Mouse (Mus musculus) CH12.LX (cell line): ENCODE results near the gene Selenow. TPM values are rescaled to one million over a fixed set of nuclear protein-coding genes. Genes with fewer than 3 reads are reported as not detected.

Source experiments
- DNase-seq: peaks from one replicate; pipeline ENCODE4 v3.0.0-alpha.2; 2013; ENCODE audit errors: extremely low read depth
- H3K27ac ChIP-seq: 2 replicates; pipeline ENCODE4 v1.5.1; 2012; ENCODE audit warnings: low read depth, mild to moderate bottlenecking, control low read depth, moderate library complexity; ENCODE audit not compliant: insufficient read depth
- H3K27me3 ChIP-seq: replicated peaks from 2 replicates; pipeline ENCODE3; 2012; ENCODE audit warnings: inconsistent platforms
- H3K36me3 ChIP-seq, 2 experiments: replicated peaks in 1 of 2; 2 replicates each; pipeline versions ENCODE3 to v1.6.1; 2012; ENCODE audit warnings: inconsistent platforms in 1 of 2, low read length in 1 of 2, mild to moderate bottlenecking in 1 of 2, mixed read lengths in 1 of 2, moderate library complexity in 1 of 2; ENCODE audit not compliant: control insufficient read depth in 1 of 2, insufficient read depth in 1 of 2
- H3K4me1 ChIP-seq, 2 experiments: 2 replicates each; pipeline ENCODE4 v1.6.1; 2012; ENCODE audit warnings: inconsistent platforms in 1 of 2, moderate library complexity in 1 of 2; ENCODE audit not compliant: insufficient read depth in 2 of 2, control insufficient read depth in 1 of 2
- H3K4me2 ChIP-seq: 2 replicates; pipeline ENCODE4 v1.6.1; 2012; ENCODE audit warnings: low read depth, mild to moderate bottlenecking, control low read depth; ENCODE audit not compliant: poor library complexity, insufficient read depth, severe bottlenecking
- H3K4me3 ChIP-seq, 3 experiments: fragments of 150-350 bp in 1 of 3; sonication (generic) in 1 of 3; replicated peaks in 1 of 3; 2 replicates each; pipeline versions ENCODE3 to v1.5.1; 2011 to 2012; ENCODE audit warnings: low read depth in 2 of 3, low read length in 2 of 3, mild to moderate bottlenecking in 2 of 3, moderate library complexity in 2 of 3, control low read depth in 1 of 3, improper control_type of control experiment in 1 of 3, inconsistent platforms in 1 of 3, mixed read lengths in 1 of 3; ENCODE audit not compliant: poor library complexity in 1 of 3
- H3K79me2 ChIP-seq: replicated peaks from 2 replicates; pipeline ENCODE4 v1.6.1; 2012; ENCODE audit warnings: mild to moderate bottlenecking, moderate library complexity; ENCODE audit not compliant: control insufficient read depth, poor library complexity, insufficient read depth, severe bottlenecking; ENCODE audit errors: extremely low read depth
- H3K9ac ChIP-seq: 2 replicates; pipeline ENCODE4 v1.6.1; 2012; ENCODE audit warnings: low read depth, mild to moderate bottlenecking, control low read depth, moderate library complexity; ENCODE audit not compliant: insufficient read depth
- H3K9me3 ChIP-seq: replicated peaks from 2 replicates; pipeline ENCODE3; 2012; ENCODE audit warnings: low read length, inconsistent platforms, mixed read lengths
- BHLHE40 ChIP-seq: IDR thresholded peaks from 2 replicates; pipeline ENCODE4 v1.6.1; 2011; ENCODE audit warnings: mild to moderate bottlenecking, low read depth, low read length, improper control_type of control experiment
- CHD2 ChIP-seq: IDR thresholded peaks from 2 replicates; pipeline ENCODE4 v1.6.1; 2011; ENCODE audit warnings: low read length, improper control_type of control experiment
- E2F4 ChIP-seq: IDR thresholded peaks from 2 replicates; pipeline ENCODE4 v1.6.1; 2011; ENCODE audit warnings: low read depth, low read length, improper control_type of control experiment; ENCODE audit not compliant: insufficient replicate concordance
- EP300 ChIP-seq: IDR thresholded peaks from 2 replicates; pipeline ENCODE4 v1.6.1; 2011; ENCODE audit warnings: low read length, improper control_type of control experiment
- HCFC1 ChIP-seq: IDR thresholded peaks from 2 replicates; pipeline ENCODE4 v1.6.1; 2012; ENCODE audit warnings: low read depth, mild to moderate bottlenecking, inconsistent platforms, low read length, improper control_type of control experiment
- IRF4 ChIP-seq: IDR thresholded peaks from 2 replicates; pipeline ENCODE4 v1.6.1; 2014; ENCODE audit warnings: low read depth, mild to moderate bottlenecking, inconsistent platforms, low read length, improper control_type of control experiment
- JUN ChIP-seq: IDR thresholded peaks from 2 replicates; pipeline ENCODE4 v1.6.1; 2011; ENCODE audit warnings: low read depth, mild to moderate bottlenecking, low read length, improper control_type of control experiment, moderate library complexity; ENCODE audit not compliant: insufficient read depth
- MAFK ChIP-seq: IDR thresholded peaks from 2 replicates; pipeline ENCODE4 v1.6.1; 2011; ENCODE audit warnings: low read length, improper control_type of control experiment; ENCODE audit not compliant: insufficient replicate concordance
- MAX ChIP-seq: IDR thresholded peaks from 2 replicates; pipeline ENCODE4 v1.6.1; 2011; ENCODE audit warnings: low read length, improper control_type of control experiment
- MAZ ChIP-seq: IDR thresholded peaks from 2 replicates; pipeline ENCODE4 v1.6.1; 2012; ENCODE audit warnings: low read depth, mild to moderate bottlenecking, inconsistent platforms, low read length, improper control_type of control experiment, moderate library complexity
- RAD21 ChIP-seq: IDR thresholded peaks from 2 replicates; pipeline ENCODE4 v1.6.1; 2011; ENCODE audit warnings: low read depth, mild to moderate bottlenecking, low read length, improper control_type of control experiment, moderate library complexity
- RCOR1 ChIP-seq: conservative IDR thresholded peaks from 2 replicates; pipeline ENCODE4 v1.6.1; 2012; ENCODE audit warnings: low read depth, mild to moderate bottlenecking, inconsistent platforms, low read length, improper control_type of control experiment
- SMC3 ChIP-seq: IDR thresholded peaks from 2 replicates; pipeline ENCODE4 v1.6.1; 2011; ENCODE audit warnings: low read depth, low read length, improper control_type of control experiment
- TBP ChIP-seq: conservative IDR thresholded peaks from 2 replicates; pipeline ENCODE4 v1.6.1; 2011; ENCODE audit warnings: low read depth, low read length, improper control_type of control experiment
- USF1 ChIP-seq: IDR thresholded peaks from 2 replicates; pipeline ENCODE4 v1.6.1; 2014; ENCODE audit warnings: low read depth, mild to moderate bottlenecking, inconsistent platforms, low read length, improper control_type of control experiment
- ZC3H11A ChIP-seq: IDR thresholded peaks from 2 replicates; pipeline ENCODE4 v1.6.1; 2012; ENCODE audit warnings: low read depth, mild to moderate bottlenecking, inconsistent platforms, low read length, improper control_type of control experiment
- ZNF384 ChIP-seq: IDR thresholded peaks from 2 replicates; pipeline ENCODE4 v1.6.1; 2012; ENCODE audit warnings: low read depth, low read length, improper control_type of control experiment, inconsistent platforms
- dilution Hi-C: fragments of 300-500 bp; cut with MboI; formaldehyde crosslinking; loops from 2 replicates; pipeline ENCODE4 v1.14.3; 2020; ENCODE audit warnings: low sequenced_read_pairs; ENCODE audit not compliant: extremely low pct_unique_long_range_greater_than_20kb, extremely low pct_ligation_motif_present
- in situ Hi-C: fragments of 300-500 bp; cut with MboI; formaldehyde crosslinking; loops from 3 replicates; pipeline ENCODE4 v1.14.3; 2019; ENCODE audit warnings: low sequenced_read_pairs, low pct_ligation_motif_present, low pct_unique_long_range_greater_than_20kb, mixed read lengths
- polyA plus RNA-seq: library from polyadenylated mRNA; unstranded; fragments of >175 nt; gene quantifications from 2 replicates; pipeline ENCODE4 v1.2.1, GENCODE M21; 2012; ENCODE audit warnings: low read depth; ENCODE audit not compliant: insufficient read length
- total RNA-seq, 2 experiments: library from RNA; depleted of rRNA; stranded (reverse); fragments of 300-350 nt in 1 of 2; fragments of >200 nt in 1 of 2; gene quantifications; 2 replicates each; pipeline ENCODE4 v1.2.3; 2012 to 2014

Selenow gene
- total and polyA plus RNA-seq, 3 experiments = 44.9 to 257 (median 65.2) TPM

- dilution Hi-C loops (no loop called here), in situ Hi-C loops (no loop called here)
- TF ChIP-seq HCFC1 (no peak), ZC3H11A (no peak), E2F4 (no peak), IRF4 (no peak), RCOR1 (no peak), JUN (no peak), CHD2 (no peak), MAZ (no peak), USF1 (no peak), EP300 (no peak)
- no peak overlapping the region for H3K27ac ChIP-seq
- peaks cover 56% of the 10 kb centered on the region for H3K27me3 ChIP-seq
- H3K4me1 ChIP-seq = peaks cover 0 to 10% of the 10 kb centered on the region in 2 experiments; a peak in 2 of 4 replicates
- no peaks in the 10 kb centered on the region for H3K36me3 ChIP-seq
- no peak overlapping the region for H3K4me3 ChIP-seq
- no peak for DNase-seq
- H3K4me2 ChIP-seq = no peak overlapping the region
- no peaks in the 10 kb centered on the region for H3K79me2 ChIP-seq
- no peak overlapping the region for H3K9ac ChIP-seq
- no peaks in the 10 kb centered on the region for H3K9me3 ChIP-seq
Measured at GRCm38 (mm10) chr7:15905861-15906260, 16.3 kb downstream of the Selenow start.

GRCm38 (mm10) chr7:15901366-15902048 lies 20.7 kb downstream of the Selenow start:
- Histone ChIP-seq H3K79me2 (no peaks in the 10 kb centered on the region), H3K27ac (no peak overlapping the region), H3K9me3 (no peaks in the 10 kb centered on the region), H3K4me3 (no peak overlapping the region), H3K9ac (no peak overlapping the region), H3K36me3 (no peaks in the 10 kb centered on the region), H3K27me3 (peaks cover 49% of the 10 kb centered on the region), H3K4me1 (peaks cover 0 to 14% of the 10 kb centered on the region in 2 experiments; a peak in 2 of 4 replicates), H3K4me2 (peak overlapping the region; percentile 32)
- TF ChIP-seq MAZ (no peak), SMC3 (no peak), USF1 (no peak), TBP (no peak), BHLHE40 (no peak), RAD21 (no peak), MAX (0 out of 2 replicates have a peak, but pooled peaks have one; percentile 24), MAFK (no peak), IRF4 (0 out of 2 replicates have a peak, but pooled peaks have one; percentile 10), ZNF384 (peak; percentile 50)
- dilution Hi-C loops (no loop called here), in situ Hi-C loops (no loop called here)
- DNase-seq = no peak
